Mouse (Mus musculus) midbrain, embryonic 15.5 days (tissue): ENCODE data around the gene Tmod1. TPM values are rescaled to one million over a fixed set of nuclear protein-coding genes. Genes with fewer than 3 reads are reported as not detected.
A peak's percentile ranks its signal among the peaks of the same experiment; 100 is the strongest.

Experiments
- ATAC-seq: fragments of 200-750 bp; cut with Nextera tagmentation; replicated peaks from 2 replicates; pipeline ENCODE4 v1.8.0; 2017; ENCODE audit warnings: moderate TSS enrichment
- H3K27ac ChIP-seq: fragments of 300-500 bp; sonication (generic); 2 replicates; pipeline ENCODE4 v1.5.1; 2015; ENCODE audit warnings: mild to moderate bottlenecking, inconsistent platforms
- H3K27me3 ChIP-seq: fragments of 300-500 bp; sonication (generic); replicated peaks from 2 replicates; pipeline ENCODE4 v1.6.1; 2015; ENCODE audit warnings: inconsistent platforms
- H3K36me3 ChIP-seq: fragments of 300-500 bp; sonication (generic); replicated peaks from 2 replicates; pipeline ENCODE4 v1.6.1; 2015; ENCODE audit warnings: inconsistent platforms
- H3K4me1 ChIP-seq: fragments of 300-500 bp; sonication (generic); 2 replicates; pipeline ENCODE4 v1.6.1; 2015; ENCODE audit warnings: inconsistent platforms
- H3K4me2 ChIP-seq: fragments of 300-500 bp; sonication (generic); 2 replicates; pipeline ENCODE4 v1.6.1; 2015; ENCODE audit warnings: inconsistent platforms, mild to moderate bottlenecking, moderate library complexity
- H3K4me3 ChIP-seq: fragments of 300-500 bp; sonication (generic); 2 replicates; pipeline ENCODE4 v1.5.1; 2015; ENCODE audit warnings: mild to moderate bottlenecking, inconsistent platforms
- H3K9ac ChIP-seq: fragments of 300-500 bp; sonication (generic); 2 replicates; pipeline ENCODE4 v1.6.1; 2015; ENCODE audit warnings: mild to moderate bottlenecking, inconsistent platforms
- H3K9me3 ChIP-seq: fragments of 300-500 bp; sonication (generic); 2 replicates; pipeline ENCODE4 v1.6.1; 2016; ENCODE audit warnings: inconsistent platforms
- whole genome bisulfite sequencing: fragments of 180-500 bp; shearing (Covaris S2); methylation state at CpG from one replicate; pipeline ENCODE4 v1.1.7; 2015; ENCODE audit warnings: mixed read lengths; 5-methylcytosine and 5-hydroxymethylcytosine counted together
- polyA plus RNA-seq: library from polyadenylated mRNA; unstranded; fragments of >200 nt; fragmentation: Nextera tagmentation; extraction: Ambion mirVana; gene quantifications from 2 replicates; pipeline ENCODE4 v1.2.1, GENCODE M21; 2015

Gene Tmod1
- polyA plus RNA-seq, result 0.65 and 0.83 TPM in 2 replicates

- H3K4me3 ChIP-seq, result peak within 1 kb of the TSS; percentile 56
- WGBS, result under 1% methylated on average over 69 of the region's 72 CpGs
Observed at GRCm38 (mm10) chr4:46038892-46039751, at the start of gene Tmod1. TSS of gene Tmod1 (plus strand) at chr4:46038935.

GRCm38 (mm10) chr4:45990427-45991135 lies 48.2 kb upstream of the Tmod1 start:
- Histone ChIP-seq H3K4me2 (no peak overlapping the region), H3K27ac (no peak overlapping the region)
- ATAC-seq, result no peak

More at GRCm38 (mm10) chr4:46038892-46039751, at the start of gene Tmod1:
- H3K36me3 ChIP-seq, result no peaks in the 10 kb centered on the region
- H3K27ac ChIP-seq, result no peak within 1 kb of the TSS
- peaks cover 15% of the 10 kb centered on the region for H3K4me1 ChIP-seq
- H3K27me3 ChIP-seq, result peaks cover 37% of the 10 kb centered on the region
- H3K9me3 ChIP-seq, result no peaks in the 10 kb centered on the region
- ATAC-seq, result peak; percentile 54; the same call in 1 of the 2 replicates
- H3K4me2 ChIP-seq, result peak within 1 kb of the TSS; percentile 97
- H3K9ac ChIP-seq, result peak within 1 kb of the TSS; percentile 50

GRCm38 (mm10) chr4:45998536-45998935 lies 40.2 kb upstream of the Tmod1 start:
- no peaks in the 10 kb centered on the region for H3K9me3 ChIP-seq
- H3K4me3 ChIP-seq, result no peak overlapping the region
- no peak overlapping the region for H3K27ac ChIP-seq
- 90% methylated on average over 4 of the region's 4 CpGs for WGBS
- no peak overlapping the region for H3K9ac ChIP-seq
- H3K27me3 ChIP-seq, result no peaks in the 10 kb centered on the region
- no peaks in the 10 kb centered on the region for H3K36me3 ChIP-seq
- ATAC-seq, result no peak
- no peaks in the 10 kb centered on the region for H3K4me1 ChIP-seq
- H3K4me2 ChIP-seq, result no peak overlapping the region

More at GRCm38 (mm10) chr4:45990427-45991135, 48.2 kb upstream of the Tmod1 start:
- no peaks in the 10 kb centered on the region for H3K27me3 ChIP-seq
- no peak overlapping the region for H3K4me3 ChIP-seq
- H3K9ac ChIP-seq, result no peak overlapping the region
- H3K36me3 ChIP-seq, result peaks cover 5% of the 10 kb centered on the region; the same call in 1 of the 2 replicates
- H3K9me3 ChIP-seq, result no peaks in the 10 kb centered on the region
- no peaks in the 10 kb centered on the region for H3K4me1 ChIP-seq
- 75% methylated on average over 6 of the region's 6 CpGs for WGBS

GRCm38 (mm10) chr4:46008142-46008793 lies 30.5 kb upstream of the Tmod1 start:
- Histone ChIP-seq H3K27me3 (no peaks in the 10 kb centered on the region), H3K27ac (no peak overlapping the region), H3K4me3 (no peak overlapping the region), H3K9me3 (no peaks in the 10 kb centered on the region), H3K4me1 (no peaks in the 10 kb centered on the region), H3K9ac (no peak overlapping the region), H3K36me3 (0 out of 2 replicates have a peak, but pooled peaks cover 3% of the 10 kb centered on the region), H3K4me2 (no peak overlapping the region)
- ATAC-seq, result no peak
- 80% methylated on average over 5 of the region's 5 CpGs for WGBS

GRCm38 (mm10) chr4:46011698-46012097 lies 27.0 kb upstream of the Tmod1 start:
- no peaks in the 10 kb centered on the region for H3K27me3 ChIP-seq
- H3K9ac ChIP-seq, result no peak overlapping the region
- 0 out of 2 replicates have a peak, but pooled peaks cover 6% of the 10 kb centered on the region for H3K36me3 ChIP-seq
- H3K4me1 ChIP-seq, result no peaks in the 10 kb centered on the region
- H3K27ac ChIP-seq, result no peak overlapping the region
- no peak for ATAC-seq
- no peak overlapping the region for H3K4me2 ChIP-seq
- no peak overlapping the region for H3K4me3 ChIP-seq
- 92% methylated on average over 2 of the region's 2 CpGs for WGBS
- no peaks in the 10 kb centered on the region for H3K9me3 ChIP-seq

GRCm38 (mm10) chr4:46015605-46016004 lies 23.1 kb upstream of the Tmod1 start:
- WGBS, result 81% methylated on average over 1 of the region's 1 CpGs
- no peak overlapping the region for H3K4me2 ChIP-seq

GRCm38 (mm10) chr4:46023021-46023481 lies 15.7 kb upstream of the Tmod1 start:
- 85% methylated on average over 3 of the region's 3 CpGs for WGBS
- no peak overlapping the region for H3K4me2 ChIP-seq
- no peaks in the 10 kb centered on the region for H3K27me3 ChIP-seq
- no peak overlapping the region for H3K27ac ChIP-seq
- H3K36me3 ChIP-seq, result 0 out of 2 replicates have a peak, but pooled peaks cover 7% of the 10 kb centered on the region
- no peak overlapping the region for H3K4me3 ChIP-seq
- no peaks in the 10 kb centered on the region for H3K4me1 ChIP-seq
- no peak for ATAC-seq
- no peaks in the 10 kb centered on the region for H3K9me3 ChIP-seq
- no peak overlapping the region for H3K9ac ChIP-seq

More at GRCm38 (mm10) chr4:46015605-46016004, 23.1 kb upstream of the Tmod1 start:
- no peaks in the 10 kb centered on the region for H3K4me1 ChIP-seq
- no peaks in the 10 kb centered on the region for H3K27me3 ChIP-seq
- no peak overlapping the region for H3K27ac ChIP-seq
- H3K9me3 ChIP-seq, result no peaks in the 10 kb centered on the region
- H3K36me3 ChIP-seq, result 0 out of 2 replicates have a peak, but pooled peaks cover 7% of the 10 kb centered on the region
- no peak for ATAC-seq
- H3K4me3 ChIP-seq, result no peak overlapping the region
- no peak overlapping the region for H3K9ac ChIP-seq

GRCm38 (mm10) chr4:46025893-46026292 lies 12.8 kb upstream of the Tmod1 start:
- no peaks in the 10 kb centered on the region for H3K27me3 ChIP-seq
- 0 out of 2 replicates have a peak, but pooled peaks cover 2% of the 10 kb centered on the region for H3K36me3 ChIP-seq
- no peaks in the 10 kb centered on the region for H3K9me3 ChIP-seq
- no peaks in the 10 kb centered on the region for H3K4me1 ChIP-seq
- ATAC-seq, result no peak
- 46% methylated on average over 7 of the region's 7 CpGs for WGBS
- no peak overlapping the region for H3K27ac ChIP-seq
- H3K9ac ChIP-seq, result no peak overlapping the region
- no peak overlapping the region for H3K4me3 ChIP-seq
- H3K4me2 ChIP-seq, result no peak overlapping the region

GRCm38 (mm10) chr4:46028224-46028623 lies 10.5 kb upstream of the Tmod1 start:
- Histone ChIP-seq H3K4me3 (no peak overlapping the region), H3K27ac (no peak overlapping the region), H3K9ac (no peak overlapping the region), H3K4me2 (no peak overlapping the region), H3K9me3 (no peaks in the 10 kb centered on the region), H3K4me1 (no peaks in the 10 kb centered on the region), H3K27me3 (no peaks in the 10 kb centered on the region), H3K36me3 (no peaks in the 10 kb centered on the region)
- 66% methylated on average over 6 of the region's 6 CpGs for WGBS
- no peak for ATAC-seq

GRCm38 (mm10) chr4:46028781-46029180 lies 10.0 kb upstream of the Tmod1 start:
- Histone ChIP-seq H3K4me1 (no peaks in the 10 kb centered on the region), H3K4me3 (no peak overlapping the region), H3K27ac (no peak overlapping the region), H3K9me3 (no peaks in the 10 kb centered on the region), H3K9ac (no peak overlapping the region), H3K36me3 (no peaks in the 10 kb centered on the region), H3K4me2 (no peak overlapping the region), H3K27me3 (no peaks in the 10 kb centered on the region)
- ATAC-seq, result no peak
- 91% methylated on average over 4 of the region's 4 CpGs for WGBS

- H3K4me2 ChIP-seq, result no peak overlapping the region
- no peaks in the 10 kb centered on the region for H3K27me3 ChIP-seq
- no peak overlapping the region for H3K9ac ChIP-seq
- H3K36me3 ChIP-seq, result no peaks in the 10 kb centered on the region
- H3K27ac ChIP-seq, result no peak overlapping the region
- WGBS, result 52% methylated on average over 9 of the region's 9 CpGs
- H3K9me3 ChIP-seq, result no peaks in the 10 kb centered on the region
- ATAC-seq, result no peak
- no peak overlapping the region for H3K4me3 ChIP-seq
- H3K4me1 ChIP-seq, result no peaks in the 10 kb centered on the region
Observed at GRCm38 (mm10) chr4:46029552-46029951, 9.2 kb upstream of the Tmod1 start.

- Histone ChIP-seq H3K27ac (no peak overlapping the region), H3K9ac (no peak overlapping the region), H3K4me2 (no peak overlapping the region), H3K36me3 (no peaks in the 10 kb centered on the region), H3K4me1 (no peaks in the 10 kb centered on the region), H3K9me3 (no peaks in the 10 kb centered on the region), H3K4me3 (no peak overlapping the region), H3K27me3 (peaks cover 5% of the 10 kb centered on the region)
- 74% methylated on average over 9 of the region's 9 CpGs for WGBS
- ATAC-seq, result no peak
Observed at GRCm38 (mm10) chr4:46032448-46032847, 6.3 kb upstream of the Tmod1 start.
